Mouse (Mus musculus) ES-E14 (cell line): ENCODE data around the gene Hebp2. TPM values are rescaled to one million over a fixed set of nuclear protein-coding genes. Genes with fewer than 3 reads are reported as not detected.
A peak's percentile ranks its signal among the peaks of the same experiment; 100 is the strongest.

Source experiments
- DNase-seq: peaks from one replicate; pipeline ENCODE4 v3.0.0-alpha.2; 2013; ENCODE audit warnings: low read depth, low spot score
- H3K27ac ChIP-seq: 2 replicates; pipeline ENCODE4 v1.5.1; 2012; ENCODE audit warnings: low read depth, mild to moderate bottlenecking, low read length, moderate library complexity, mixed read lengths; ENCODE audit not compliant: poor library complexity, insufficient read depth, severe bottlenecking
- H3K36me3 ChIP-seq: 2 replicates; pipeline ENCODE4 v1.6.1; 2012; ENCODE audit warnings: mild to moderate bottlenecking, low read length, moderate library complexity, mixed read lengths; ENCODE audit not compliant: control insufficient read depth, poor library complexity, insufficient read depth, severe bottlenecking
- H3K4me1 ChIP-seq, 2 experiments: fragments of 150-350 bp in 1 of 2; sonication (generic) in 1 of 2; 2 replicates each; pipeline ENCODE4 v1.6.1; 2012; ENCODE audit warnings: low read length in 2 of 2, mild to moderate bottlenecking in 1 of 2, mixed read lengths in 1 of 2; ENCODE audit not compliant: control insufficient read depth in 2 of 2, insufficient read depth in 2 of 2, poor library complexity in 1 of 2
- H3K4me3 ChIP-seq, 2 experiments: fragments of 150-350 bp in 1 of 2; sonication (generic) in 1 of 2; 2 replicates each; pipeline ENCODE4 v1.5.1; 2012; ENCODE audit warnings: low read length in 2 of 2, low read depth in 1 of 2, mild to moderate bottlenecking in 1 of 2, mixed read lengths in 1 of 2; ENCODE audit not compliant: insufficient read depth in 1 of 2, poor library complexity in 1 of 2, severe bottlenecking in 1 of 2
- H3K9ac ChIP-seq: 2 replicates; pipeline ENCODE4 v1.6.1; 2012; ENCODE audit warnings: low read depth, mild to moderate bottlenecking, low read length, mixed read lengths; ENCODE audit not compliant: poor library complexity, insufficient read depth, severe bottlenecking
- H3K9me3 ChIP-seq: fragments of 150-350 bp; sonication (generic); 2 replicates; pipeline ENCODE4 v1.6.1; 2012; ENCODE audit warnings: low read depth, mild to moderate bottlenecking, low read length; ENCODE audit not compliant: control insufficient read depth, insufficient read depth
- CHD2 ChIP-seq: IDR thresholded peaks from 2 replicates; pipeline ENCODE4 v1.6.1; 2014; ENCODE audit warnings: mild to moderate bottlenecking, low read depth, low read length, inconsistent platforms
- HCFC1 ChIP-seq: IDR thresholded peaks from 2 replicates; pipeline ENCODE4 v1.6.1; 2012; ENCODE audit warnings: low read length, inconsistent platforms, borderline replicate concordance; ENCODE audit not compliant: insufficient read depth
- MAFK ChIP-seq: IDR thresholded peaks from 2 replicates; pipeline ENCODE4 v1.6.1; 2014; ENCODE audit warnings: mild to moderate bottlenecking, low read depth, low read length, inconsistent platforms; ENCODE audit not compliant: insufficient read depth
- ZC3H11A ChIP-seq: IDR thresholded peaks from 2 replicates; pipeline ENCODE4 v1.6.1; 2012; ENCODE audit warnings: low read depth, mild to moderate bottlenecking, inconsistent platforms, low read length, borderline replicate concordance
- ZNF384 ChIP-seq: IDR thresholded peaks from 2 replicates; pipeline ENCODE4 v1.6.1; 2012; ENCODE audit warnings: low read depth, low read length, inconsistent platforms
- in situ Hi-C, 2 experiments: fragments of 600-800 bp; cut with MboI; formaldehyde crosslinking; loops; one replicate each; pipeline ENCODE4 v1.15.1; 2025; ENCODE audit warnings: low sequenced_read_pairs in 2 of 2, inconsistent platforms in 1 of 2; ENCODE audit not compliant: unreplicated experiment in 2 of 2
- total RNA-seq: library from RNA; depleted of rRNA; stranded (reverse); fragments of 300-350 nt; gene quantifications from 2 replicates; pipeline ENCODE4 v1.2.3, GENCODE M21; 2012

Gene Hebp2
- total RNA-seq, 1 experiment: 5.3 TPM

- Histone ChIP-seq H3K27ac (no peak overlapping the region), H3K4me1 (peaks cover 2 to 5% of the 10 kb centered on the region in 2 experiments; a peak in 2 of 4 replicates), H3K36me3 (peaks cover 7% of the 10 kb centered on the region; the same call in 1 of the 2 replicates), H3K9ac (no peak overlapping the region), H3K4me3 (no peak overlapping the region), H3K9me3 (no peaks in the 10 kb centered on the region)
- TF ChIP-seq HCFC1: no peak
- TF ChIP-seq MAFK: no peak
- TF ChIP-seq ZNF384: 0 out of 2 replicates have a peak, but pooled peaks have one; percentile 51
- TF ChIP-seq ZC3H11A: peak; percentile 77
- in situ Hi-C loops: no loop called here
- DNase-seq: no peak
These were observed 17.4 kb downstream of the Hebp2 start for GRCm38 (mm10) chr10:18528475-18528874.

- no peak overlapping the region for H3K9ac ChIP-seq
- peaks cover 5% of the 10 kb centered on the region; the same call in 1 of the 2 replicates for H3K36me3 ChIP-seq
- peaks cover 2 to 5% of the 10 kb centered on the region in 2 experiments; a peak in 2 of 4 replicates for H3K4me1 ChIP-seq
- no peak overlapping the region for H3K27ac ChIP-seq
- TF ChIP-seq ZC3H11A (no peak), ZNF384 (no peak), CHD2 (no peak), MAFK (no peak), HCFC1 (no peak)
- H3K4me3 ChIP-seq: no peak overlapping the region
- no peak for DNase-seq
- in situ Hi-C loops: no loop called here
- no peaks in the 10 kb centered on the region for H3K9me3 ChIP-seq
These were observed 18.1 kb downstream of the Hebp2 start for GRCm38 (mm10) chr10:18527766-18528165.

DNA sequence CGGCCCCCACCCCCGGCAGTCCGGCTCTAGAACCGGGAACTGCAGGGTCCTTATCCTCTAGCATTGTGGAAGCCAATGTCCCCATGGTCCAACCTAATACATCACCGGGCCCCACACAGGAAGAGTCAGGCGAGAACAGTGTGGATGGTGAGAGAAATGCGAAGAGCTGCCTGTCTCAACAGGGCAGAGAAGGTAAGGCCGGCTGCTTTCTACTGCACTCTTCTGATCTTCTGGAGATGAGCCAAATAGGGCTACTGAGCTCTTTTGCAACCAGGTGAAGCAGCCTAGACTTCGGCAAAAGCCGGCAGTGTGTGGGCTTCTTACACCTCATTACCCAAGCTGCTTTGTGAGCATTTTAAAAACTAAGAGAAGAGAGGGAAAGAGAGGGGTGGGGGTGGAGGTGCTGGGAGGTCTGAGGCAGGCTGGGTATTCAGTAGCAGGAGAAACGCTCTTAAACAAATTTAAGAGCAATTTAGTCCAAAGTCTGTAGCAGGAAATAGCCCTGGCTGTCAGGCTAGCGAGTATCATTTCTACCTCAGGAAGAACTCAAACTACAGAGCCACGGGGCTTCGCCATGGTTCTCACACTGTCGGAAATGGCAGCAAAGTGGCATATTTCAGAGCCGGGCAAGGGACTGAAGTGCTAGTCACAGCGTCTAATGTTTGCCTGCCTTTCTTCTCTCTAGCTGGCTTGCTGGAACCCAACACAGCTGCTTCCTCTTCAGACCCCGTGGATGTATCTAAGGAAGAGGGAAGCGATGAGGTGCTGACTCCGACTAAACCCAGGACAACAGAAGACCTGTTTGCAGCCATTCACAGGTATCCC, 18.8 kb downstream of the Hebp2 start:
- in situ Hi-C loops: no loop called here
- Histone ChIP-seq H3K9ac (no peak overlapping the region), H3K36me3 (peaks cover 5% of the 10 kb centered on the region; the same call in 1 of the 2 replicates), H3K9me3 (no peaks in the 10 kb centered on the region), H3K4me3 (peak overlapping the region in 1 of 2 experiments; percentile 44; a peak in 2 of 4 replicates), H3K4me1 (peaks cover 2 to 5% of the 10 kb centered on the region in 2 experiments; a peak in 2 of 4 replicates), H3K27ac (no peak overlapping the region)
- DNase-seq: no peak
- no peak for TF ChIP-seq MAFK
- TF ChIP-seq CHD2: no peak
- TF ChIP-seq ZNF384: no peak
- TF ChIP-seq HCFC1: no peak
- no peak for TF ChIP-seq ZC3H11A

GRCm38 (mm10) chr10:18526184-18526850, 19.6 kb downstream of the Hebp2 start:
- H3K4me3 ChIP-seq: peak overlapping the region; percentile 11 to 44
- H3K27ac ChIP-seq: no peak overlapping the region
- peak overlapping the region; percentile 15; the same call in 1 of the 2 replicates for H3K9ac ChIP-seq

More at GRCm38 (mm10) chr10:18526184-18526850, 19.6 kb downstream of the Hebp2 start:
- peaks cover 5% of the 10 kb centered on the region; the same call in 1 of the 2 replicates for H3K36me3 ChIP-seq
- TF ChIP-seq ZC3H11A (no peak), ZNF384 (no peak), MAFK (no peak), HCFC1 (no peak), CHD2 (no peak)
- no peaks in the 10 kb centered on the region for H3K9me3 ChIP-seq
- peaks cover 1 to 2% of the 10 kb centered on the region in 2 experiments; a peak in 2 of 4 replicates for H3K4me1 ChIP-seq
- in situ Hi-C loops: no loop called here
- no peak for DNase-seq
